Mouse (Mus musculus): ENCODE measurements around the gene Stx1b. TPM values are rescaled to one million over a fixed set of nuclear protein-coding genes. Genes with fewer than 3 reads are reported as not detected.

Gene Stx1b
- polyA plus RNA-seq, 1 experiment from 2014 or later: 20.0 TPM

GRCm38 (mm10) chr7:127760478-127760877 is 63.9 kb downstream of the Stx1b start:
- Histone ChIP-seq H3K4me2 (replicated peaks) (no peak overlapping the region), H3K27ac (no peak overlapping the region), H3K4me3 (no peak overlapping the region), H3K36me3 (peaks cover 78% of the 10 kb centered on the region), H3K9ac (no peak overlapping the region), H3K9me3 (replicated peaks) (no peaks in the 10 kb centered on the region), H3K27me3 (no peaks in the 10 kb centered on the region), H3K4me1 (peaks cover 14% of the 10 kb centered on the region)
- ATAC-seq (ENCODE audit: low FRiP score): no peak
- WGBS: 88% methylated on average over 3 of the region's 3 CpGs

GRCm38 (mm10) chr7:127759716-127760115 is 64.6 kb downstream of the Stx1b start:
- Histone ChIP-seq H3K4me3 (no peak overlapping the region), H3K36me3 (peaks cover 79% of the 10 kb centered on the region), H3K27ac (no peak overlapping the region), H3K4me1 (peaks cover 14% of the 10 kb centered on the region), H3K9me3 (replicated peaks) (no peaks in the 10 kb centered on the region), H3K27me3 (no peaks in the 10 kb centered on the region), H3K4me2 (replicated peaks) (no peak overlapping the region), H3K9ac (no peak overlapping the region; the same call in 1 of the 2 replicates)
- 72% methylated on average over 6 of the region's 6 CpGs for WGBS
- no peak for ATAC-seq (ENCODE audit: low FRiP score)

Other genes starting within 250 kb of the Stx1b start
- gene Ccdc189, start 236.0 kb downstream of the Stx1b start, polyA plus RNA-seq (2016; fragmentation: Nextera tagmentation; extraction: Ambion mirVana): 13.0 and 17.0 TPM in 2 replicates
- 67.3 and 75.4 TPM in 2 replicates for gene Rnf40, start 235.8 kb downstream of the Stx1b start, polyA plus RNA-seq (2016; fragmentation: Nextera tagmentation; extraction: Ambion mirVana)
- 35.8 and 37.2 TPM in 2 replicates for gene Zfp629, start 208.8 kb downstream of the Stx1b start, polyA plus RNA-seq (2016; fragmentation: Nextera tagmentation; extraction: Ambion mirVana)
- 87.4 and 103 TPM in 2 replicates for gene Bcl7c, start 115.6 kb downstream of the Stx1b start, polyA plus RNA-seq (2016; fragmentation: Nextera tagmentation; extraction: Ambion mirVana)
- 10.2 and 12.4 TPM in 2 replicates for gene Ctf1, start 111.8 kb downstream of the Stx1b start, polyA plus RNA-seq (2016; fragmentation: Nextera tagmentation; extraction: Ambion mirVana)
- 0.21 TPM in 1 of 2 replicates, not detected in the other for gene Ctf2, start 92.4 kb downstream of the Stx1b start, polyA plus RNA-seq (2016; fragmentation: Nextera tagmentation; extraction: Ambion mirVana)
- 10.7 and 11.4 TPM in 2 replicates for gene Fbxl19, start 80.0 kb downstream of the Stx1b start, polyA plus RNA-seq (2016; fragmentation: Nextera tagmentation; extraction: Ambion mirVana)
- gene Orai3, start 54.7 kb downstream of the Stx1b start, polyA plus RNA-seq (2016; fragmentation: Nextera tagmentation; extraction: Ambion mirVana): 9.6 and 10.0 TPM in 2 replicates
- 19.8 and 23.4 TPM in 2 replicates for gene Setd1a, start 47.9 kb downstream of the Stx1b start, polyA plus RNA-seq (2016; fragmentation: Nextera tagmentation; extraction: Ambion mirVana)
- gene Gm49388, start 38.9 kb downstream of the Stx1b start, polyA plus RNA-seq (2016; fragmentation: Nextera tagmentation; extraction: Ambion mirVana): not detected in 2 replicates
- gene Hsd3b7, start 23.9 kb downstream of the Stx1b start, polyA plus RNA-seq (2016; fragmentation: Nextera tagmentation; extraction: Ambion mirVana): 8.6 and 8.8 TPM in 2 replicates
- gene Stx4a, start 255 bp downstream of the Stx1b start, polyA plus RNA-seq (2016; fragmentation: Nextera tagmentation; extraction: Ambion mirVana): 28.1 and 32.1 TPM in 2 replicates
- 19.7 and 20.9 TPM in 2 replicates for gene Zfp646, start 51.7 kb upstream of the Stx1b start, polyA plus RNA-seq (2016; fragmentation: Nextera tagmentation; extraction: Ambion mirVana)
- 37.4 and 37.5 TPM in 2 replicates for gene Zfp668, start 52.3 kb upstream of the Stx1b start, polyA plus RNA-seq (2016; fragmentation: Nextera tagmentation; extraction: Ambion mirVana)
- 0.77 and 0.98 TPM in 2 replicates for gene Prss53, start 66.4 kb upstream of the Stx1b start, polyA plus RNA-seq (2016; fragmentation: Nextera tagmentation; extraction: Ambion mirVana)
- gene Gm21974, start 70.9 kb upstream of the Stx1b start, polyA plus RNA-seq (2016; fragmentation: Nextera tagmentation; extraction: Ambion mirVana): not detected in 2 replicates
- 64.2 and 66.7 TPM in 2 replicates for gene Vkorc1, start 71.1 kb upstream of the Stx1b start, polyA plus RNA-seq (2016; fragmentation: Nextera tagmentation; extraction: Ambion mirVana)
- gene Bckdk, start 79.5 kb upstream of the Stx1b start, polyA plus RNA-seq (2016; fragmentation: Nextera tagmentation; extraction: Ambion mirVana): 74.4 and 75.1 TPM in 2 replicates
- gene Kat8, start 88.0 kb upstream of the Stx1b start, polyA plus RNA-seq (2016; fragmentation: Nextera tagmentation; extraction: Ambion mirVana): 49.6 and 50.9 TPM in 2 replicates
- 4.2 and 7.3 TPM in 2 replicates for gene Prss8, start 105.6 kb upstream of the Stx1b start, polyA plus RNA-seq (2016; fragmentation: Nextera tagmentation; extraction: Ambion mirVana)
- gene Prss36, start 122.2 kb upstream of the Stx1b start, polyA plus RNA-seq (2016; fragmentation: Nextera tagmentation; extraction: Ambion mirVana): 10.4 and 12.0 TPM in 2 replicates
- 502 and 538 TPM in 2 replicates for gene Fus, start 142.9 kb upstream of the Stx1b start, polyA plus RNA-seq (2016; fragmentation: Nextera tagmentation; extraction: Ambion mirVana)
- gene Pycard, start 169.3 kb upstream of the Stx1b start, polyA plus RNA-seq (2016; fragmentation: Nextera tagmentation; extraction: Ambion mirVana): 6.4 and 9.4 TPM in 2 replicates
- 0.15 and 0.59 TPM in 2 replicates for gene Trim72, start 179.4 kb upstream of the Stx1b start, polyA plus RNA-seq (2016; fragmentation: Nextera tagmentation; extraction: Ambion mirVana)
- 0.83 and 0.97 TPM in 2 replicates for gene Itgam, start 238.1 kb upstream of the Stx1b start, polyA plus RNA-seq (2016; fragmentation: Nextera tagmentation; extraction: Ambion mirVana)
- gene Gm49368, start 238.1 kb upstream of the Stx1b start, polyA plus RNA-seq (2016; fragmentation: Nextera tagmentation; extraction: Ambion mirVana): not detected in 2 replicates

Measured in hindbrain, embryonic 12.5 days (tissue).